ENCODE assay signal across 14 mouse cellular contexts in genomic region chr9:15721226-15721833, GRCm38 (mm10). TPM values are rescaled to one million over a fixed set of nuclear protein-coding genes. Genes with fewer than 3 reads are reported as not detected.
DNase-seq lines count a peak whose midpoint lies in the region; ATAC-seq lines count a peak whose summit lies in the region.
"Had no signal": no experiment of that assay in that cellular context is flagged by ENCODE, and none has a peak within 500 bp of the region (broad histone marks: within the 10 kb centered on the region; RNA-seq: fewer than 3 reads in every experiment).

No protein-coding gene starts in this region.

- H3K9me3 ChIP-seq in hindbrain, embryonic 15.5 days: no peaks in the 10 kb centered on the region
- H3K9me3 ChIP-seq in neural tube, embryonic 15.5 days (replicated peaks): no peaks in the 10 kb centered on the region

- no peak overlapping the region for H3K9ac ChIP-seq in hindbrain, embryonic 15.5 days
- no peak overlapping the region for H3K9ac ChIP-seq in neural tube, embryonic 15.5 days (replicated peaks)

- H3K4me1 ChIP-seq in hindbrain, embryonic 15.5 days (replicated peaks): peaks cover 5% of the 10 kb centered on the region
- peaks cover 7% of the 10 kb centered on the region for H3K4me1 ChIP-seq in neural tube, embryonic 15.5 days

- 29% methylated on average over 6 of the region's 6 CpGs for WGBS in hindbrain, embryonic 15.5 days
- 30% methylated on average over 6 of the region's 6 CpGs for WGBS in neural tube, embryonic 15.5 days

- H3K4me3 ChIP-seq in hindbrain, embryonic 15.5 days: no peak overlapping the region
- H3K4me3 ChIP-seq in neural tube, embryonic 15.5 days (replicated peaks): no peak overlapping the region

- H3K4me2 ChIP-seq in hindbrain, embryonic 15.5 days: no peak overlapping the region
- no peak overlapping the region for H3K4me2 ChIP-seq in neural tube, embryonic 15.5 days

- ATAC-seq in hindbrain, embryonic 15.5 days (ENCODE audit: low FRiP score, low read depth): peak; percentile 77; the same call in 1 of the 2 replicates
- ATAC-seq in neural tube, embryonic 15.5 days (ENCODE audit: low FRiP score): peak; percentile 58; the same call in 1 of the 2 replicates

- no peaks in the 10 kb centered on the region for H3K27me3 ChIP-seq in hindbrain, embryonic 15.5 days
- no peaks in the 10 kb centered on the region for H3K27me3 ChIP-seq in neural tube, embryonic 15.5 days (replicated peaks)

- DNase-seq in heart, adult 11 months: peak; percentile 29
- DNase-seq in heart, postnatal 4 days: no peak
- peak; percentile 57 for DNase-seq in retina, postnatal 1 day
- no peak for DNase-seq in retina, embryonic 14.5 days (ENCODE audit: low spot score)
- no peak for DNase-seq in left cerebral cortex, adult 18-20 months (ENCODE audit: low spot score in 2 of 2)
- no peak for DNase-seq in layer of hippocampus, adult 9-11 months
- DNase-seq: adrenal gland, postnatal 10 days; cerebellum, postnatal 36 days; heart, adult 18-20 months; kidney, adult 11 months; right cerebral cortex, postnatal 4 days; thymus, adult 18-20 months had no signal

- H3K36me3 ChIP-seq in hindbrain, embryonic 15.5 days: peaks cover 31% of the 10 kb centered on the region
- H3K36me3 ChIP-seq in neural tube, embryonic 15.5 days: peaks cover 21% of the 10 kb centered on the region

- H3K27ac ChIP-seq in hindbrain, embryonic 15.5 days (replicated peaks): no peak overlapping the region
- no peak overlapping the region for H3K27ac ChIP-seq in neural tube, embryonic 15.5 days (replicated peaks)

RNA-seq across cellular contexts. Expression of gene Slc36a4, which starts 11.8 kb away (rescaled TPM):
- total RNA-seq in heart, postnatal 4 days (2021): 10 to 100 TPM; 17.1 to 17.3 TPM
- polyA plus RNA-seq in hindbrain, embryonic 15.5 days (2015; fragmentation: Nextera tagmentation; extraction: Ambion mirVana): 26.9 and 30.5 TPM in 2 replicates
- 25.9 and 27.4 TPM in 2 replicates for polyA plus RNA-seq in neural tube, embryonic 15.5 days (2015; fragmentation: Nextera tagmentation; extraction: Ambion mirVana)
- total RNA-seq in left cerebral cortex, adult 18-20 months (2021): 10 to 100 TPM; 48.9 to 49.5 TPM

Comparison
In these comparisons a context has a peak if more than half of its experiments do, and no peak if none do; other contexts are left out.
1. DNase-seq: peak in heart, adult 11 months (single experiment) and retina, postnatal 1 day (single experiment); none in heart, postnatal 4 days (single experiment), retina, embryonic 14.5 days (single experiment), left cerebral cortex, adult 18-20 months (0 of 2) and layer of hippocampus, adult 9-11 months (single experiment).